Mouse (Mus musculus): ENCODE data around the gene Dclk2.

Dclk2 gene

DNA sequence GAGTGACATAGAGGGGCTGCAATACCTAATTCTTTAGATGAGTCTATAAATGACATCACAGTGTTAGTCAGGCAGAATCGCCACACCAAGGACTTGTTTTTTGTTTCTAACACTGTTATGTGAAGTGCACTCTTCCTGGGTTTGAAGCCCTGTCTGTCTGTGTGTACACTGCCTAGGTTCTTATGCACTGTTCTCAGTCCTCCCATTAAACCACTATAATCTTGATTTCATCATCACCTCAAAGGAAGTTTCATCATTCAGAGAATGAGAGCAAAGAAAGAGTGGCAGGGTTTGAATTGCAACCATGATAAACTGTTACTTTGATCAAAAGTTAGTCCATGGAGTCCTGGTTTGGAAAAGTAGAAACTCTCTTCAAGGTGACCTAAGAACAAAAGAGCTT lies 164.1 kb downstream of the Dclk2 start:
- no peak for DNase-seq (ENCODE audit: low read depth)

GRCm38 (mm10) chr3:86754595-86755557 lies 165.8 kb downstream of the Dclk2 start:
- DNase-seq (ENCODE audit: low read depth), result no peak

- no peak for DNase-seq (ENCODE audit: low read depth)
Measured at GRCm38 (mm10) chr3:86754178-86754577, 166.5 kb downstream of the Dclk2 start.

- no peak for DNase-seq (ENCODE audit: low read depth)
Measured at GRCm38 (mm10) chr3:86750652-86751051, 170.0 kb downstream of the Dclk2 start.

- no peak for DNase-seq (ENCODE audit: low read depth)
Measured at GRCm38 (mm10) chr3:86745769-86746512, 174.7 kb downstream of the Dclk2 start.

DNA sequence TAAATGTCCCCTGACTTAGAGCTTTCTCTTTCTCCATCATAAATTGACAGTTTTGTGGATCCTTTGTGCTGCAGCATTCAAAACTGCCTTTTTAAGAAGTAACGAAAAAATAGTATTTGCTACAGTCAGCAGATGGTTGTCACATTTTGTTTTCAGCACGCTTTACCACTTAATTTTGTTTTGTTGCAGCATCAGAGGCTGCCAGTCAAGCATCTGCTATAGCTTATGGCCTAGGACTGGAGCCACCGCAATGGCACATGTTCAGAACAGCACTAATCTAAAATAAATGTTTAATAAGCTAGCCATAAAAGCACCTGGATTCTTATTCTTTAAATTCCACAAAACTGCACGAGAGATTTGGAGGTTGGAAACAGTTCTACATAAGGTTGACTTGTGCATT lies 175.3 kb downstream of the Dclk2 start:
- DNase-seq (ENCODE audit: low read depth), result no peak

DNA sequence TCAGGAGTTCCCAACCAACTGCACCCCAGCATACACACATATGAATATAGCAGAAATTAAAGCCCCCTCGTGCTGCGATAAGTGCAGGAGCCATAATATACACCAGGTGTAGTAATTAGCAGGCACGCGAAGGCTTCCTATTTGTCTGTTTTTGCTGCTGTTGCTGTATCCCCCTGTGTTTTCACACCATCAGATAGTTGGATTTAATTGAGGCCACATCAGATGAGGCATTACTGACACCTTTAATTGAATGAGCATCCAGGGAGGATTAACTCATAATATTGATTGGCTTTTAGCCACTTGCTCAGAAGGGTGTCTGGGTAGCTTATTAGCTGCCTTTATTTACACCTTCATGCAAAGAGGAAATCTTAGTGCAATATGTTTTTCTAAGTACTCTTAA lies 180.9 kb downstream of the Dclk2 start:
- DNase-seq (ENCODE audit: low read depth), result no peak

- DNase-seq (ENCODE audit: low read depth), result no peak
Measured at GRCm38 (mm10) chr3:86738831-86739230, 181.8 kb downstream of the Dclk2 start.
